17 mouse cellular contexts compared by ENCODE assay signal in genomic region chr11:72032091-72032490, GRCm38 (mm10). TPM values are rescaled to one million over a fixed set of nuclear protein-coding genes. Genes with fewer than 3 reads are reported as not detected.
"Had no signal": no experiment of that assay in that cellular context is flagged by ENCODE, and none has a peak within 500 bp of the region (broad histone marks: within the 10 kb centered on the region; RNA-seq: fewer than 3 reads in every experiment).

No protein-coding gene starts in this region.

- H3K27me3 ChIP-seq: stomach, embryonic 15.5 days had no signal

- H3K4me3 ChIP-seq: neural tube, embryonic 12.5 days; neural tube, embryonic 13.5 days; neural tube, embryonic 15.5 days; stomach, embryonic 15.5 days had no signal

- DNase-seq: right cerebral cortex, adult 18-20 months; right cerebral cortex, postnatal 14 days; right cerebral cortex, postnatal 25 days; right cerebral cortex, postnatal 4 days; spleen, adult 18-20 months; thymus, adult 18-20 months; thymus, adult 2 months; thymus, postnatal 14 days; thymus, postnatal 25 days; thymus, postnatal 36 days; thymus, postnatal 4 days had no signal

- H3K36me3 ChIP-seq: neural tube, embryonic 12.5 days; neural tube, embryonic 13.5 days; neural tube, embryonic 15.5 days; stomach, embryonic 15.5 days had no signal

- H3K4me2 ChIP-seq: neural tube, embryonic 12.5 days; neural tube, embryonic 13.5 days; neural tube, embryonic 15.5 days; stomach, embryonic 15.5 days had no signal

RNA-seq across cellular contexts. Expression of gene Aipl1, which starts 5.2 kb away (rescaled TPM):
- total RNA-seq: neutrophil, adult 5-6 weeks had no signal
- polyA plus RNA-seq: stomach, embryonic 14.5 days had no signal

RNA-seq across cellular contexts. Expression of gene Pimreg, which starts 9.7 kb away (rescaled TPM):
- total RNA-seq: neutrophil, adult 5-6 weeks had no signal
